Mouse (Mus musculus): Measurements from ENCODE around the gene Trmt11.
"Not testable (repeated sequence)": the region's sequence is repeated elsewhere in the genome, so short reads cannot be mapped to it uniquely, and the experiment has no call there.

Gene Trmt11

GRCm38 (mm10) chr10:30555686-30556578 is 44.6 kb downstream of the Trmt11 start:
- DNase-seq (ENCODE audit: low spot score) = no peak

- no peak for DNase-seq (ENCODE audit: low spot score)
Observed at GRCm38 (mm10) chr10:30552377-30552776, 48.2 kb downstream of the Trmt11 start.

GRCm38 (mm10) chr10:30549974-30550373 is 50.6 kb downstream of the Trmt11 start:
- no peak for DNase-seq (ENCODE audit: low spot score)

GRCm38 (mm10) chr10:30538538-30538815 is 62.1 kb downstream of the Trmt11 start:
- DNase-seq (ENCODE audit: low spot score) = no peak

- no peak for DNase-seq (ENCODE audit: low spot score)
Observed at GRCm38 (mm10) chr10:30537734-30538537, 62.6 kb downstream of the Trmt11 start.

GRCm38 (mm10) chr10:30535930-30536329 is 64.6 kb downstream of the Trmt11 start:
- DNase-seq (ENCODE audit: low spot score) = not testable (repeated sequence)

- DNase-seq (ENCODE audit: low spot score) = no peak
Observed at GRCm38 (mm10) chr10:30527122-30527521, 73.4 kb downstream of the Trmt11 start.

GRCm38 (mm10) chr10:30521727-30522126 is 78.8 kb downstream of the Trmt11 start:
- DNase-seq (ENCODE audit: low spot score) = no peak

- no peak for DNase-seq (ENCODE audit: low spot score)
Observed at GRCm38 (mm10) chr10:30519143-30519542, 81.4 kb downstream of the Trmt11 start.

- DNase-seq (ENCODE audit: low spot score) = no peak
Observed at GRCm38 (mm10) chr10:30517224-30517623, 83.3 kb downstream of the Trmt11 start.

- DNase-seq (ENCODE audit: low spot score) = no peak
Observed at GRCm38 (mm10) chr10:30516771-30517170, 83.8 kb downstream of the Trmt11 start.

GRCm38 (mm10) chr10:30504736-30505135 is 95.8 kb downstream of the Trmt11 start:
- no peak for DNase-seq (ENCODE audit: low spot score)

GRCm38 (mm10) chr10:30503168-30503567 is 97.4 kb downstream of the Trmt11 start:
- no peak for DNase-seq (ENCODE audit: low spot score)

GRCm38 (mm10) chr10:30502718-30503117 is 97.8 kb downstream of the Trmt11 start:
- DNase-seq (ENCODE audit: low spot score) = no peak

GRCm38 (mm10) chr10:30498223-30498622 is 102.3 kb downstream of the Trmt11 start:
- DNase-seq (ENCODE audit: low spot score) = not testable (repeated sequence)
